In genomic region chr11:33680151-33680550, GRCm38 (mm10) we compare ENCODE assay signal across 8 mouse cellular contexts.
DNase-seq lines count a peak whose midpoint lies in the region; ATAC-seq lines count a peak whose summit lies in the region.

No protein-coding gene starts in this region.

- H3K4me3 ChIP-seq in heart, embryonic 12.5 days: peak overlapping the region; percentile 19; the same call in 1 of the 2 replicates
- H3K4me3 ChIP-seq in forebrain, embryonic 13.5 days: 0 out of 2 replicates have a peak overlapping the region, but pooled peaks have one; percentile 2

- WGBS in heart, embryonic 12.5 days: 3% methylated on average over 15 of the region's 15 CpGs
- WGBS in forebrain, embryonic 13.5 days: under 1% methylated on average over 15 of the region's 15 CpGs

- H3K4me1 ChIP-seq in heart, embryonic 12.5 days (replicated peaks): no peaks in the 10 kb centered on the region
- peaks cover 9% of the 10 kb centered on the region; the same call in 1 of the 2 replicates for H3K4me1 ChIP-seq in forebrain, embryonic 13.5 days

- no peaks in the 10 kb centered on the region for H3K36me3 ChIP-seq in heart, embryonic 12.5 days
- H3K36me3 ChIP-seq in forebrain, embryonic 13.5 days (ENCODE audit: poor library complexity, severe bottlenecking): no peaks in the 10 kb centered on the region

- no peak overlapping the region for H3K27ac ChIP-seq in heart, embryonic 12.5 days (ENCODE audit: poor library complexity, severe bottlenecking)
- H3K27ac ChIP-seq in forebrain, embryonic 13.5 days: no peak overlapping the region

- ATAC-seq in heart, embryonic 12.5 days (ENCODE audit: insufficient number of reproducible peaks, low FRiP score): no peak
- ATAC-seq in forebrain, embryonic 13.5 days: no peak

- peak overlapping the region; percentile 44 for H3K4me2 ChIP-seq in heart, embryonic 12.5 days
- H3K4me2 ChIP-seq in forebrain, embryonic 13.5 days: peak overlapping the region; percentile 24

- H3K9ac ChIP-seq in heart, embryonic 12.5 days: no peak overlapping the region
- no peak overlapping the region for H3K9ac ChIP-seq in forebrain, embryonic 13.5 days

- no peaks in the 10 kb centered on the region for H3K9me3 ChIP-seq in heart, embryonic 12.5 days (replicated peaks)
- no peaks in the 10 kb centered on the region for H3K9me3 ChIP-seq in forebrain, embryonic 13.5 days (replicated peaks)

- peaks cover 12% of the 10 kb centered on the region for H3K27me3 ChIP-seq in heart, embryonic 12.5 days (replicated peaks)
- peaks cover 65% of the 10 kb centered on the region for H3K27me3 ChIP-seq in forebrain, embryonic 13.5 days

- no peak for DNase-seq in heart, adult 8-10 months (ENCODE audit: low spot score)
- peak; percentile 3 for DNase-seq in adipocyte (ENCODE audit: low spot score)
- peak; percentile 29 for DNase-seq in kidney, adult 18-20 months
- peak; percentile 84 for DNase-seq in mesoderm, embryonic 11.5 days (ENCODE audit: low read depth, low spot score)
- peak; percentile 7 to 8 for DNase-seq in thymus, postnatal 36 days
- no peak for DNase-seq in right cerebral cortex, adult 18-20 months

Comparison
In these comparisons a context has a peak if more than half of its experiments do, and no peak if none do; other contexts are left out.
1. DNase-seq: peak in adipocyte (single experiment), kidney, adult 18-20 months (single experiment), mesoderm, embryonic 11.5 days (single experiment) and thymus, postnatal 36 days (2 of 2); none in heart, adult 8-10 months (single experiment) and right cerebral cortex, adult 18-20 months (single experiment).